Mouse (Mus musculus) kidney, embryonic 16.5 days (tissue): ENCODE measurements at regions not wholly inside any gene's neighbourhood (a gene's known extent, or its start where the extent isn't known, plus 50 kb on each side); places are given as distances from the start of the nearest gene placed in this dataset.

Experiments used
- ATAC-seq: fragments of 200-750 bp; cut with Nextera tagmentation; 2 replicates; pipeline ENCODE4 v1.8.0; 2017; ENCODE audit warnings: moderate TSS enrichment; ENCODE audit not compliant: low FRiP score, low TSS enrichment
- H3K27ac ChIP-seq: fragments of 300-500 bp; sonication (generic); 2 replicates; pipeline ENCODE4 v1.5.1; 2014; ENCODE audit warnings: low read length
- H3K27me3 ChIP-seq: fragments of 300-500 bp; sonication (generic); 2 replicates; pipeline ENCODE4 v1.6.1; 2014; ENCODE audit warnings: low read length, control low read depth, mixed read lengths; ENCODE audit not compliant: insufficient read depth
- H3K36me3 ChIP-seq: fragments of 300-500 bp; sonication (generic); 2 replicates; pipeline ENCODE4 v1.6.1; 2014; ENCODE audit warnings: low read length, control low read depth, mixed read lengths; ENCODE audit not compliant: insufficient read depth
- H3K4me1 ChIP-seq: fragments of 300-500 bp; sonication (generic); 2 replicates; pipeline ENCODE4 v1.6.1; 2014; ENCODE audit warnings: low read length, control low read depth, mixed read lengths; ENCODE audit not compliant: insufficient read depth
- H3K4me2 ChIP-seq: fragments of 300-500 bp; sonication (generic); replicated peaks from 2 replicates; pipeline ENCODE4 v1.6.1; 2014; ENCODE audit warnings: low read depth, low read length
- H3K4me3 ChIP-seq: fragments of 300-500 bp; sonication (generic); 2 replicates; pipeline ENCODE4 v1.5.1; 2014; ENCODE audit warnings: mild to moderate bottlenecking, low read length
- H3K9ac ChIP-seq: fragments of 300-500 bp; sonication (generic); replicated peaks from 2 replicates; pipeline ENCODE4 v1.6.1; 2014; ENCODE audit warnings: low read length
- H3K9me3 ChIP-seq: fragments of 300-500 bp; sonication (generic); 2 replicates; pipeline ENCODE4 v1.6.1; 2016; ENCODE audit warnings: low read length, control low read depth
- WGBS: fragments of 180-500 bp; shearing (Covaris S2); extraction: QIAGEN DNeasy Blood & Tissue Kit; methylation state at CpG from one replicate; pipeline ENCODE4 v1.1.7; 2014; 5-methylcytosine and 5-hydroxymethylcytosine counted together

DNA sequence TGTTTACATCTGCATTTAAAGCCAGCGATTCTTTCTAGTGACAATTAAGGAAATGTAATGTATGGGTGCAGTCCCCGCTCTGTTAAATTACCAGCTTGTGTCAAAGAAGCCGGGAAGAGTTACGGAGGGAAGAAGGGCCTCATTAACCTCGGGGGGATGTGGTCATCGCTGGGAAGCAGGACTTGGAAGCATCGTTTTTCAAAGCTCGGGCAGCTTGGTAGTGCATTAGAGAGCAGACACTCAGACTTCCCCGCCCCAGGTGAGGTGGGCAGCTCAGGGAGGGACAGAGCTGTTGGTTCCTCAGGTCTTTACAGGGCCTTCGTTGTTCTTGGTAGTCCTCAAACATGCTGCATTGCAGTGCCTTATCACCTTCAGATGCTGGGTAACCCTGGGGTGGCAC is 236.1 kb upstream of the Zfp64 start:
- Histone ChIP-seq H3K4me1 (peaks cover 9% of the 10 kb centered on the region), H3K27me3 (no peaks in the 10 kb centered on the region), H3K9me3 (no peaks in the 10 kb centered on the region), H3K36me3 (no peaks in the 10 kb centered on the region), H3K4me3 (no peak overlapping the region), H3K27ac (no peak overlapping the region), H3K9ac (no peak overlapping the region), H3K4me2 (no peak overlapping the region)
- 13% methylated on average over 10 of the region's 10 CpGs for WGBS
- ATAC-seq = peak; percentile 46; the same call in 1 of the 2 replicates

DNA sequence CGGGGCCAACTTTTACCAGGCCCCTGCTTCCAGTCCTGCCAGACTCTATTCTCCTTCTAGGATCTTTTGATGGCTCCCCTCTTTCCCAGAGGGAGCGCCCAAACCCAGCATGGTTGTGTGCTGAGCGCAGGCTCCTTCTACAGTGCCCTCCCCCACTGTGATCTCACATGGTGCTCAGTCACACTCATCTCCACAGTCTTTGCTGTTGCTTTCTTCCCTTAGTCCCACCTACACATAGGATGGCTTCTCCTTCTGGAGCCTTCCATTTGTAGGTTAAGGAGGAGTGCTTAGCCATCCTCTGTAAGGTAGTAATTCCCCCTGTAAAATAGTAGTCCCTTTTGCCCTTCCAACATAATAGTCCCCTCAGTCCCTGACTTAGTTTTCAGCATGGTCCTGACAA is 222.2 kb upstream of the Zfp64 start:
- Histone ChIP-seq H3K9me3 (peaks cover 2% of the 10 kb centered on the region; the same call in 1 of the 2 replicates), H3K27me3 (no peaks in the 10 kb centered on the region), H3K9ac (no peak overlapping the region), H3K36me3 (no peaks in the 10 kb centered on the region), H3K4me1 (0 out of 2 replicates have a peak, but pooled peaks cover 3% of the 10 kb centered on the region), H3K4me3 (no peak overlapping the region), H3K4me2 (no peak overlapping the region), H3K27ac (no peak overlapping the region)
- no peak for ATAC-seq
- WGBS = 89% methylated on average over 3 of the region's 3 CpGs

DNA sequence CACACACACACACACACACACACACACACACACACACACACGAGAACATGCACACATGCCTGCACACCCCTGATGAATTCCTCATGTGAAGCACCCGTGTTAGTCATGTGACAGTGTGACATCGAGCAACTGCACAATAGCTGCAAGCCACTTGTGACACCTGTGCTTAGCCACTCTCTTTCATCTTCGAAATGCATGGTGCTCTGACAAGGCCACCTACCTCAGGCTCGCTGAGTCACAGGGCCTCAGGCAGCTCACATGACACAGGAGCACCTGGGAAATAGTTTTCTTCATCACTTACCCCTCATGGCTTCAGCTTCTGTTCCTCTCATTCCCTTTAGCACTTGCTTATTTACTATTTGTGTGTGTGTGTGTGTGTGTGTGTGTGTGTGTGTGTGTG is 213.4 kb upstream of the Zfp64 start:
- no peaks in the 10 kb centered on the region for H3K36me3 ChIP-seq
- no peak overlapping the region for H3K4me3 ChIP-seq
- no peaks in the 10 kb centered on the region for H3K27me3 ChIP-seq
- H3K9me3 ChIP-seq = peaks cover 3% of the 10 kb centered on the region; the same call in 1 of the 2 replicates
- no peak overlapping the region for H3K4me2 ChIP-seq
- H3K4me1 ChIP-seq = no peaks in the 10 kb centered on the region
- no peak overlapping the region for H3K27ac ChIP-seq
- 58% methylated on average over 5 of the region's 5 CpGs for WGBS
- no peak for ATAC-seq
- no peak overlapping the region for H3K9ac ChIP-seq

GRCm38 (mm10) chr2:169168376-169168775 is 213.0 kb upstream of the Zfp64 start:
- Histone ChIP-seq H3K9ac (no peak overlapping the region), H3K4me3 (no peak overlapping the region), H3K27me3 (no peaks in the 10 kb centered on the region), H3K4me1 (no peaks in the 10 kb centered on the region), H3K9me3 (peaks cover 3% of the 10 kb centered on the region; the same call in 1 of the 2 replicates), H3K36me3 (no peaks in the 10 kb centered on the region), H3K4me2 (no peak overlapping the region), H3K27ac (no peak overlapping the region)
- ATAC-seq = no peak
- WGBS = 86% methylated on average over 6 of the region's 6 CpGs

DNA sequence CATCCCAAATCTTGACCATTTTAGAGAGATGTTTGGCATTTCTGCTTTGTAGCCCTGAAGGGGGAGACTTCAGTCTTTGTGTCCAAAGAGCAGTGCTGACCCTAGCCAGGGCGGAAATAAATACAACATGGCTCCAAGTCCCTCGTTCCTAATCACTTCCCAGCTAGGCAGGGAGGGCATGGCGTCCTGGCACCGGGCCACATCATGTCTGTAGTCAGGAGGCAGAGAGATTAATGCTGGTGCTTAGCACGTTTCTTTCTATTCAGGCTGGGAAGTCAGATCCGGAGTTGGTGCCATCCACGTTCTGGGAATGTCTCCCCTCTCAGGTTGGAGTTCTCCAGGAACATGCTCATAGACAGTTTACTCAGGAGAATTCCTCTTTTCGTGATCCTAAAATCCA is 206.3 kb upstream of the Zfp64 start:
- Histone ChIP-seq H3K9me3 (no peaks in the 10 kb centered on the region), H3K27me3 (no peaks in the 10 kb centered on the region), H3K4me3 (no peak overlapping the region), H3K9ac (no peak overlapping the region), H3K4me2 (no peak overlapping the region), H3K27ac (no peak overlapping the region), H3K4me1 (peaks cover 21% of the 10 kb centered on the region), H3K36me3 (no peaks in the 10 kb centered on the region)
- no peak for ATAC-seq
- WGBS = 70% methylated on average over 8 of the region's 8 CpGs

DNA sequence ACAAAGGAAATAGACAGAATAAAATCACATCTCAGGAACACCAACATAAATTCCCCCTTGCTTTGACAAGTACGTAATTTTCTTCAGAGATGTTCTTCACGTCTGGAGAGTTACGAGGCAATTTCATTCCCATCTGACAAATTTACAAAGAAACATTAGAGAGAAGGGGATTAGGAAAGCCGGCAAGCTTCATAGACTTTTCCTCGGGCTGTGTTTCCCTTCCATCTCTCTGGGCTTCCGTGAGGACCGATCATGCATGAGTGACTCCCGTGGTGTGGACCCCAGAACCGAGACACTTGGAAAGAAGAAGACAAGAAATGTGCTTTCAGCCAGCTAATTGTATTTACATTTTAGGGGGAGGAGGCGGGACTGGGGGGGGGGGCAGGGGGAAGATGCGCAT is 203.4 kb upstream of the Zfp64 start:
- no peak overlapping the region for H3K9ac ChIP-seq
- no peak for ATAC-seq
- 10% methylated on average over 11 of the region's 11 CpGs for WGBS
- peak overlapping the region; percentile 31 for H3K4me3 ChIP-seq
- no peaks in the 10 kb centered on the region for H3K36me3 ChIP-seq
- peak overlapping the region; percentile 54 for H3K4me2 ChIP-seq
- no peaks in the 10 kb centered on the region for H3K27me3 ChIP-seq
- H3K4me1 ChIP-seq = peaks cover 30% of the 10 kb centered on the region
- no peaks in the 10 kb centered on the region for H3K9me3 ChIP-seq
- no peak overlapping the region for H3K27ac ChIP-seq

DNA sequence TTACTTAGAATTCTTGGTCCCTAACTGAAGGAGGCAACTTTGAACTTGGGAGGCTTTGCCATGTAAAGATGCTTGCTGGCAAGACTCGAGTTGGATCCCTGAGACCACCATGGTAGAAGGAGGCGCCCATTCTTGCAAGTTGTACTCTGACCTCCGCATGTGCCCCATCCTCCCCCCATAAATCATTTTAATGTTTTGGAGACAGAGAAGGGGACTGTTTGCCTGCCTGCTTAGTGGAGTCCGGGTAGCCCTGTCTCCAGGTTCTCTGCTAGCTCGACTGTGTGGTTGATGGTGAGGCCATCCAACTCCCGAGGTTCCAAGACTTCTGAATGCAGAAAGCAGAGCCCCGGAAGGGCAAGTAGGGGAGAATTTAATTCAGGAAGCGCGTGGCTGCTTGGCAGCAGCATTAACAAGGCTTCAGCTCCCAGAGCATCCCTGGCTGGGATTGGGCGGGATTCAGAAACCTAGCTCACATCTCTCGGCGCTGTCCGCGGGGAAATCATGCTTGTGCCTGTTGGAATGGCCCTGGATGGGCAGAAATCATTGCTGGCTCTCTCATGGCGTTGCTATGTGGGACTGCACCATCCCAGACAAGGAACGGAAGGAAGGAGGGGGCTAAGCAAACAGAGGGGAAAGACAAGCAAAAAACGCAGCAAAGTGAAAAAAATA is 202.8 kb upstream of the Zfp64 start:
- H3K9me3 ChIP-seq = peaks cover 3% of the 10 kb centered on the region; the same call in 1 of the 2 replicates
- no peaks in the 10 kb centered on the region for H3K36me3 ChIP-seq
- H3K27ac ChIP-seq = peak overlapping the region; percentile 47; the same call in 1 of the 2 replicates
- ATAC-seq = peak; percentile 63; the same call in 1 of the 2 replicates
- peak overlapping the region; percentile 31 for H3K4me3 ChIP-seq
- H3K9ac ChIP-seq = peak overlapping the region; percentile 49; the same call in 1 of the 2 replicates
- peaks cover 30% of the 10 kb centered on the region for H3K4me1 ChIP-seq
- WGBS = 9% methylated on average over 17 of the region's 17 CpGs
- no peaks in the 10 kb centered on the region for H3K27me3 ChIP-seq
- H3K4me2 ChIP-seq = peak overlapping the region; percentile 54

GRCm38 (mm10) chr2:169156908-169157307 is 201.5 kb upstream of the Zfp64 start:
- Histone ChIP-seq H3K36me3 (no peaks in the 10 kb centered on the region), H3K4me2 (no peak overlapping the region), H3K9ac (no peak overlapping the region), H3K27me3 (0 out of 2 replicates have a peak, but pooled peaks cover 3% of the 10 kb centered on the region), H3K27ac (no peak overlapping the region), H3K4me3 (no peak overlapping the region), H3K9me3 (peaks cover 3% of the 10 kb centered on the region; the same call in 1 of the 2 replicates), H3K4me1 (peaks cover 30% of the 10 kb centered on the region)
- 31% methylated on average over 8 of the region's 8 CpGs for WGBS
- ATAC-seq = peak; percentile 37; the same call in 1 of the 2 replicates

DNA sequence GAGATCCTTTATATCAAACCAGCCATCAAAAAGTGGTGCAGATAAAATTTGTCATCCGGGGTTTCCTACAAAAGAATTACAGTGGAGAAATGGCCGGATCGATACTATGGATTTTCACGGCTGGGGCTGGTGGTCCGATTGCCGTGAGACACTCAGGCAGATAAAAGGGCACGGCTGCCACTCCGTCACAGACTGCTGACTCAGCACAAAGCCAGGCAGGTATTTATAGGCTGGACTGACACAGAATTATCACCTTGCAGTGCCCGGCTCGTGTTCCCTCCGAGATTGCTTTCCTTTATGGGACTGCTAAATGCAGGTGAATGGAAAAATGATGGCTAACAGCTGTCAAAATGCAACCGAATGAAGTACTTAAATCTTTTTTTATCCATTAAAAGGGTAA is 199.5 kb upstream of the Zfp64 start:
- Histone ChIP-seq H3K4me3 (no peak overlapping the region), H3K36me3 (no peaks in the 10 kb centered on the region), H3K9me3 (peaks cover 3% of the 10 kb centered on the region; the same call in 1 of the 2 replicates), H3K4me2 (no peak overlapping the region), H3K27me3 (peaks cover 5% of the 10 kb centered on the region; the same call in 1 of the 2 replicates), H3K9ac (no peak overlapping the region), H3K4me1 (peaks cover 33% of the 10 kb centered on the region), H3K27ac (no peak overlapping the region)
- 34% methylated on average over 12 of the region's 12 CpGs for WGBS
- ATAC-seq = no peak

GRCm38 (mm10) chr2:169147655-169148054 is 192.3 kb upstream of the Zfp64 start:
- no peak overlapping the region for H3K4me2 ChIP-seq
- no peak for ATAC-seq
- H3K4me1 ChIP-seq = 0 out of 2 replicates have a peak, but pooled peaks cover 3% of the 10 kb centered on the region
- no peaks in the 10 kb centered on the region for H3K36me3 ChIP-seq
- no peak overlapping the region for H3K4me3 ChIP-seq
- no peak overlapping the region for H3K9ac ChIP-seq
- H3K27ac ChIP-seq = no peak overlapping the region
- H3K9me3 ChIP-seq = no peaks in the 10 kb centered on the region
- 81% methylated on average over 7 of the region's 7 CpGs for WGBS
- H3K27me3 ChIP-seq = peaks cover 5% of the 10 kb centered on the region; the same call in 1 of the 2 replicates
